7 mouse cellular contexts compared by ENCODE assay signal in the genomic region with DNA sequence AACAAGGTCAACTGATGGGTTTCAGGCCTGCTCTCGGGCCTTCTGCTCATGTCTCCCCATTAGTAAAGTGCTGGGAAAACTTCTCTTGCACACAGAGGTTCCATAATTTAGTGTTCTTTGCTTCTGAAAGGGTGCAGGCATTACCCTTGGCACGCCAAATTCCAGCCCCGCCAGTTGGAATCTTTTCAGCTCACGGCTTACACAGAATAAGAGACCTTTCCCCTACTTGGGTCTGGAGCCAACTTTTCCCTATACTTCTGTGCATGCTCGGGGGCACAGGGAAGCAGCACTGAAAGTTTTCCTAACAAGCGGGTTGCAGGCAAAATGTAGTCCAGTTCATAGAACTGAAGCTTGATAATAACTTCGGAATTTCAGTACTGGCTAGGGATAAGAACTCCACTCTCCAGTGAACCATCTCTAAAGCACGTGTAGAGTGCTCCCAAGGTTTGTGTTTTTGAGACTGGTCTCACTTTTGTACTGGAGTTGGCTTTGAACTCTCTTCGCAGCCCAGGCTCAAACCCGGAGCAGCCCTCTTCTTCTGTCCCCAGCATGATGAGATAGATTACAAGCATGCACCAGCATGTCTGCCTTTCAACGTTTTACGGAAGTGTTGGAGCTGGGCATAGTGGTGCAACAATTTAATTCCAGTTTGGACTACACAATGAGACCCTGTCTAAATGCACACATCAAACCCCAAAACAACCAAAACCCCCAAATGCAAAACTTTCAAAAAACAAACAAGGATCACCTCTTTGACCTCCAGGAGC. TPM values are rescaled to one million over a fixed set of nuclear protein-coding genes. Genes with fewer than 3 reads are reported as not detected.
DNase-seq lines count a peak whose midpoint lies in the region; ATAC-seq lines count a peak whose summit lies in the region.

No protein-coding gene starts in this region.

- ATAC-seq in heart, embryonic 14.5 days (ENCODE audit: insufficient number of reproducible peaks, insufficient read depth, low FRiP score, low read depth) = 0 out of 2 replicates have a peak, but pooled peaks have one; percentile 40
- no peak; the same call in none of the 2 replicates for ATAC-seq in midbrain, embryonic 13.5 days

- H3K9ac ChIP-seq in heart, embryonic 14.5 days (ENCODE audit: low read length) = peak overlapping the region; percentile 87
- H3K9ac ChIP-seq in midbrain, embryonic 13.5 days (replicated peaks) = peak overlapping the region; percentile 77

- DNase-seq in urinary bladder, postnatal 14 days (ENCODE audit: low spot score) = peak; percentile 43
- no peak for DNase-seq in urinary bladder, postnatal 10 days (ENCODE audit: low spot score)
- DNase-seq in cerebellum, postnatal 10 days = peak; percentile 64 to 66
- DNase-seq in kidney, postnatal 25 days = peak; percentile 70 to 75
- DNase-seq in natural killer cell, adult 2 months (ENCODE audit: low spot score in 2 of 2) = no peak

- WGBS in heart, embryonic 14.5 days = 37% methylated on average over 12 of the region's 12 CpGs
- WGBS in midbrain, embryonic 13.5 days = 50% methylated on average over 12 of the region's 12 CpGs

- peak overlapping the region; percentile 78 for H3K4me2 ChIP-seq in heart, embryonic 14.5 days (ENCODE audit: low read length)
- peak overlapping the region; percentile 67 for H3K4me2 ChIP-seq in midbrain, embryonic 13.5 days (replicated peaks)

- H3K4me3 ChIP-seq in heart, embryonic 14.5 days (ENCODE audit: control insufficient read depth in 1 of 2, insufficient read depth in 1 of 2, low read depth in 1 of 2, low read length in 2 of 2) = peak overlapping the region; percentile 49 to 92
- peak overlapping the region; percentile 64 for H3K4me3 ChIP-seq in midbrain, embryonic 13.5 days (replicated peaks)

- H3K27me3 ChIP-seq in heart, embryonic 14.5 days (ENCODE audit: control insufficient read depth, insufficient read depth, low read length) = no peaks in the 10 kb centered on the region
- H3K27me3 ChIP-seq in midbrain, embryonic 13.5 days = no peaks in the 10 kb centered on the region

- peaks cover 11 to 19% of the 10 kb centered on the region in 2 experiments for H3K4me1 ChIP-seq in heart, embryonic 14.5 days (ENCODE audit: control insufficient read depth in 2 of 2, insufficient read depth in 2 of 2, low read length in 2 of 2)
- peaks cover 20% of the 10 kb centered on the region for H3K4me1 ChIP-seq in midbrain, embryonic 13.5 days (replicated peaks)

- H3K36me3 ChIP-seq in heart, embryonic 14.5 days (ENCODE audit: control insufficient read depth, insufficient read depth, low read length) = peaks cover 15% of the 10 kb centered on the region
- peaks cover 6% of the 10 kb centered on the region for H3K36me3 ChIP-seq in midbrain, embryonic 13.5 days

- H3K27ac ChIP-seq in heart, embryonic 14.5 days (replicated peaks in 1 of 2; ENCODE audit: control insufficient read depth in 1 of 2, insufficient read depth in 1 of 2, low read depth in 2 of 2, low read length in 2 of 2) = peak overlapping the region; percentile 95
- H3K27ac ChIP-seq in midbrain, embryonic 13.5 days = peak overlapping the region; percentile 17; the same call in 1 of the 2 replicates

- H3K9me3 ChIP-seq in heart, embryonic 14.5 days (ENCODE audit: control insufficient read depth, low read length) = no peaks in the 10 kb centered on the region
- no peaks in the 10 kb centered on the region for H3K9me3 ChIP-seq in midbrain, embryonic 13.5 days

RNA-seq across cellular contexts. Expression of a gene that starts 0.7 kb away (rescaled TPM):
- 23.5 and 25.2 TPM in 2 replicates for polyA plus RNA-seq in heart, embryonic 14.5 days (2014; fragmentation: Nextera tagmentation; extraction: Ambion mirVana)
- 5.0 and 6.2 TPM in 2 replicates for polyA plus RNA-seq in midbrain, embryonic 13.5 days (2015; fragmentation: Nextera tagmentation; extraction: Ambion mirVana)

RNA-seq across cellular contexts. Expression of a gene that starts 0.8 kb away (rescaled TPM):
- polyA plus RNA-seq in heart, embryonic 14.5 days (2014; fragmentation: Nextera tagmentation; extraction: Ambion mirVana) = 12.8 and 16.3 TPM in 2 replicates
- 15.7 and 16.5 TPM in 2 replicates for polyA plus RNA-seq in midbrain, embryonic 13.5 days (2015; fragmentation: Nextera tagmentation; extraction: Ambion mirVana)

RNA-seq across cellular contexts. Expression of a gene that starts 17.8 kb away (rescaled TPM):
- 27.9 and 29.4 TPM in 2 replicates for polyA plus RNA-seq in heart, embryonic 14.5 days (2014; fragmentation: Nextera tagmentation; extraction: Ambion mirVana)
- polyA plus RNA-seq in midbrain, embryonic 13.5 days (2015; fragmentation: Nextera tagmentation; extraction: Ambion mirVana) = 39.6 and 41.2 TPM in 2 replicates

RNA-seq across cellular contexts. Expression of a gene that starts 54.8 kb away (rescaled TPM):
- polyA plus RNA-seq in heart, embryonic 14.5 days (2014; fragmentation: Nextera tagmentation; extraction: Ambion mirVana) = 26.0 and 27.2 TPM in 2 replicates
- polyA plus RNA-seq in midbrain, embryonic 13.5 days (2015; fragmentation: Nextera tagmentation; extraction: Ambion mirVana) = 5.3 and 5.7 TPM in 2 replicates

Comparison
In these comparisons a context has a peak if more than half of its experiments do, and no peak if none do; other contexts are left out.
1. DNase-seq: peak in urinary bladder, postnatal 14 days (single experiment), cerebellum, postnatal 10 days (2 of 2) and kidney, postnatal 25 days (2 of 2); none in urinary bladder, postnatal 10 days (single experiment) and natural killer cell, adult 2 months (0 of 2).